Mouse (Mus musculus) lung, postnatal 14 days (tissue): ENCODE measurements around the gene March2.

Experiments used
- DNase-seq: peaks from one replicate; pipeline ENCODE4 v3.0.0; 2021

March2 gene

GRCm38 (mm10) chr17:33717246-33717645, 1.2 kb downstream of the March2 start:
- DNase-seq = no peak

- DNase-seq = no peak
These were observed 3.7 kb downstream of the March2 start for GRCm38 (mm10) chr17:33714779-33715178.

GRCm38 (mm10) chr17:33713271-33713670, 5.2 kb downstream of the March2 start:
- no peak for DNase-seq

GRCm38 (mm10) chr17:33709834-33710233, 8.6 kb downstream of the March2 start:
- no peak for DNase-seq

- DNase-seq = no peak
These were observed 15.4 kb downstream of the March2 start for GRCm38 (mm10) chr17:33703091-33703490.

- DNase-seq = no peak
These were observed 16.3 kb downstream of the March2 start for GRCm38 (mm10) chr17:33702178-33702577.

- no peak for DNase-seq
These were observed 23.0 kb downstream of the March2 start for GRCm38 (mm10) chr17:33695471-33695870.

GRCm38 (mm10) chr17:33686760-33687159, 31.7 kb downstream of the March2 start, which contains the start of gene Hnrnpm:
Hnrnpm (minus strand) TSS chr17:33686860.
- no peak for DNase-seq

GRCm38 (mm10) chr17:33685249-33685653, 33.2 kb downstream of the March2 start:
- DNase-seq = peak; percentile 99

GRCm38 (mm10) chr17:33684671-33685231, 33.7 kb downstream of the March2 start:
- peak; percentile 64 for DNase-seq

GRCm38 (mm10) chr17:33681767-33682166, 36.7 kb downstream of the March2 start:
- no peak for DNase-seq

GRCm38 (mm10) chr17:33678771-33679170, 39.7 kb downstream of the March2 start:
- no peak for DNase-seq

- DNase-seq = no peak
These were observed 42.4 kb downstream of the March2 start for GRCm38 (mm10) chr17:33676086-33676485.

GRCm38 (mm10) chr17:33675452-33675851, 43.0 kb downstream of the March2 start:
- peak; percentile 60 for DNase-seq

- no peak for DNase-seq
These were observed 44.6 kb downstream of the March2 start for GRCm38 (mm10) chr17:33673837-33674236.

- DNase-seq = no peak
These were observed 48.8 kb downstream of the March2 start for GRCm38 (mm10) chr17:33669681-33670080.

GRCm38 (mm10) chr17:33666813-33667212, 51.7 kb downstream of the March2 start:
- no peak for DNase-seq

- no peak for DNase-seq
These were observed 68.5 kb downstream of the March2 start for GRCm38 (mm10) chr17:33649781-33650475.

GRCm38 (mm10) chr17:33645073-33645472, 73.4 kb downstream of the March2 start:
- no peak for DNase-seq

- no peak for DNase-seq
These were observed 74.4 kb downstream of the March2 start for GRCm38 (mm10) chr17:33644068-33644467.

- DNase-seq = no peak
These were observed 78.7 kb downstream of the March2 start for GRCm38 (mm10) chr17:33639743-33640142.

- no peak for DNase-seq
These were observed 80.8 kb downstream of the March2 start, which contains the start of gene Pram1 for GRCm38 (mm10) chr17:33637516-33638276. Pram1 (plus strand) TSS chr17:33638056.

GRCm38 (mm10) chr17:33637038-33637437, 81.4 kb downstream of the March2 start:
- no peak for DNase-seq
